In genomic region chr6:135153719-135154118, GRCm38 (mm10) we compare ENCODE assay signal across 41 mouse cellular contexts. TPM values are rescaled to one million over a fixed set of nuclear protein-coding genes. Genes with fewer than 3 reads are reported as not detected.
DNase-seq lines count a peak whose midpoint lies in the region; ATAC-seq lines count a peak whose summit lies in the region.
"Had no signal": no experiment of that assay in that cellular context is flagged by ENCODE, and none has a peak within 500 bp of the region (broad histone marks: within the 10 kb centered on the region; RNA-seq: fewer than 3 reads in every experiment).

No protein-coding gene starts in this region.

- DNase-seq in left cerebral cortex, adult 18-20 months (ENCODE audit: low spot score in 2 of 2), result peak; percentile 41 to 51
- no peak for DNase-seq in left cerebral cortex, adult 11 months (ENCODE audit: low spot score)
- DNase-seq in right cerebral cortex, adult 2 months (ENCODE audit: low spot score in 2 of 2), result peak; percentile 34 to 44
- no peak for DNase-seq in right cerebral cortex, postnatal 14 days
- DNase-seq in NIH3T3 (ENCODE audit: low read depth), result peak; percentile 50
- peak; percentile 28 to 34 for DNase-seq in right cerebral cortex, postnatal 36 days (ENCODE audit: low spot score in 2 of 2)
- DNase-seq in lung, adult 18-20 months, result no peak
- DNase-seq: adrenal gland, postnatal 10 days; cerebellum, adult 11-12 months; cerebellum, postnatal 10 days; gastrocnemius, postnatal 25 days; heart, adult 18-20 months; heart, postnatal 36 days; kidney, adult 9 months; kidney, postnatal 14 days; liver, postnatal 0 days; lung, postnatal 4 days; retina, postnatal 1 day; spleen, adult 18-20 months; thymus, adult 18-20 months; thymus, postnatal 4 days had no signal

- no peak overlapping the region for H3K4me2 ChIP-seq in kidney, embryonic 14.5 days (replicated peaks; ENCODE audit: low read depth, low read length)
- H3K4me2 ChIP-seq: forebrain, embryonic 13.5 days; heart, embryonic 11.5 days; hindbrain, embryonic 13.5 days; liver, embryonic 12.5 days; midbrain, embryonic 13.5 days had no signal

- H3K9ac ChIP-seq in kidney, embryonic 14.5 days (ENCODE audit: low read depth, low read length), result no peak overlapping the region
- H3K9ac ChIP-seq: forebrain, embryonic 13.5 days; hindbrain, embryonic 13.5 days; liver, embryonic 12.5 days; liver, postnatal 0 days; midbrain, embryonic 13.5 days had no signal

- WGBS in kidney, embryonic 14.5 days, result 78% methylated on average over 5 of the region's 5 CpGs

- H3K9me3 ChIP-seq in kidney, embryonic 14.5 days (ENCODE audit: control insufficient read depth, low read length), result no peaks in the 10 kb centered on the region
- H3K9me3 ChIP-seq: forebrain, embryonic 13.5 days; hindbrain, embryonic 13.5 days; liver, embryonic 12.5 days; midbrain, embryonic 13.5 days had no signal

- H3K4me3 ChIP-seq in kidney, embryonic 14.5 days (ENCODE audit: low read length), result no peak overlapping the region
- H3K4me3 ChIP-seq: forebrain, embryonic 13.5 days; hindbrain, embryonic 13.5 days; liver, embryonic 12.5 days; megakaryocyte, embryonic 14.5 days; midbrain, embryonic 13.5 days had no signal

- no peak for ATAC-seq in kidney, embryonic 14.5 days (ENCODE audit: low FRiP score, low TSS enrichment)
- ATAC-seq: forebrain, embryonic 13.5 days; intestine, embryonic 16.5 days; liver, embryonic 12.5 days; liver, postnatal 0 days; lung, postnatal 0 days; midbrain, embryonic 13.5 days; Patski had no signal

- no peak overlapping the region for H3K27ac ChIP-seq in kidney, embryonic 14.5 days (ENCODE audit: low read depth, low read length)
- H3K27ac ChIP-seq: forebrain, embryonic 13.5 days; hindbrain, embryonic 13.5 days; liver, embryonic 12.5 days; midbrain, embryonic 13.5 days had no signal

- no peaks in the 10 kb centered on the region for H3K27me3 ChIP-seq in kidney, embryonic 14.5 days (ENCODE audit: control insufficient read depth, insufficient read depth, low read length)
- H3K27me3 ChIP-seq: CH12.LX; forebrain, embryonic 13.5 days; liver, embryonic 12.5 days; midbrain, embryonic 13.5 days; Patski had no signal

- H3K4me1 ChIP-seq in kidney, embryonic 14.5 days (ENCODE audit: control insufficient read depth, insufficient read depth, low read length), result no peaks in the 10 kb centered on the region
- H3K4me1 ChIP-seq: forebrain, embryonic 13.5 days; midbrain, embryonic 13.5 days had no signal

- no peaks in the 10 kb centered on the region for H3K36me3 ChIP-seq in kidney, embryonic 14.5 days (ENCODE audit: control insufficient read depth, insufficient read depth, low read length)
- H3K36me3 ChIP-seq: hindbrain, embryonic 13.5 days; midbrain, embryonic 13.5 days had no signal

RNA-seq across cellular contexts. Expression of gene Gprc5d, which starts 35.6 kb away (rescaled TPM):
- total RNA-seq in left cerebral cortex, adult 18-20 months (2021), result not detected
- not detected in 2 replicates for polyA plus RNA-seq in kidney, embryonic 14.5 days (2014; fragmentation: Nextera tagmentation; extraction: Ambion mirVana)
- total RNA-seq: adrenal gland, postnatal 10 days; CH12.LX; common myeloid progenitor, adult 5-6 weeks; ES-E14; gastrocnemius, adult 18-20 months; gastrocnemius, postnatal 25 days; heart, adult 18-20 months; heart, postnatal 36 days; layer of hippocampus, postnatal 14 days; left cerebral cortex, postnatal 25 days; monocyte, adult 5-6 weeks had no signal
- polyA plus RNA-seq: C2C12; forebrain, embryonic 13.5 days; heart, embryonic 11.5 days; heart, embryonic 16.5 days; hindbrain, embryonic 13.5 days; lung, postnatal 0 days; neural tube, embryonic 14.5 days; Patski had no signal

RNA-seq across cellular contexts. Expression of gene Fam234b, which starts 44.1 kb away (rescaled TPM):
- total RNA-seq in left cerebral cortex, adult 18-20 months (2021), result 100 to 1,000 TPM; 183 to 192 TPM
- 29.8 and 34.2 TPM in 2 replicates for polyA plus RNA-seq in kidney, embryonic 14.5 days (2014; fragmentation: Nextera tagmentation; extraction: Ambion mirVana)

RNA-seq across cellular contexts. Expression of gene Hebp1, which starts 44.1 kb away (rescaled TPM):
- 10 to 100 TPM; 52.6 to 57.5 TPM for total RNA-seq in left cerebral cortex, adult 18-20 months (2021)
- polyA plus RNA-seq in kidney, embryonic 14.5 days (2014; fragmentation: Nextera tagmentation; extraction: Ambion mirVana), result 9.2 and 36.9 TPM in 2 replicates
- total RNA-seq: CH12.LX had no signal

Comparison
In these comparisons a context has a peak if more than half of its experiments do, and no peak if none do; other contexts are left out.
1. DNase-seq: peak in left cerebral cortex, adult 18-20 months (2 of 2), right cerebral cortex, adult 2 months (2 of 2), NIH3T3 (single experiment) and right cerebral cortex, postnatal 36 days (2 of 2); none in left cerebral cortex, adult 11 months (single experiment), right cerebral cortex, postnatal 14 days (single experiment) and lung, adult 18-20 months (0 of 2).